Mouse (Mus musculus) cerebellum, adult 11-12 months (tissue): ENCODE results near the gene Cpm.

Source experiments
- DNase-seq: peaks from one replicate; pipeline ENCODE4 v3.0.0; 2022

The Cpm gene

GRCm38 (mm10) chr10:117637062-117637744 lies 7.9 kb downstream of the Cpm start:
- DNase-seq, result no peak

GRCm38 (mm10) chr10:117637745-117638577 lies 8.7 kb downstream of the Cpm start:
- no peak for DNase-seq

GRCm38 (mm10) chr10:117638578-117639220 lies 9.4 kb downstream of the Cpm start:
- DNase-seq, result no peak

GRCm38 (mm10) chr10:117639221-117639599 lies 9.9 kb downstream of the Cpm start:
- DNase-seq, result no peak

- no peak for DNase-seq
Observed at GRCm38 (mm10) chr10:117639899-117640594, 10.7 kb downstream of the Cpm start.

GRCm38 (mm10) chr10:117640595-117641078 lies 11.3 kb downstream of the Cpm start:
- DNase-seq, result no peak

- DNase-seq, result no peak
Observed at GRCm38 (mm10) chr10:117641400-117642200, 12.3 kb downstream of the Cpm start.

- DNase-seq, result no peak
Observed at GRCm38 (mm10) chr10:117642201-117642450, 12.8 kb downstream of the Cpm start.

GRCm38 (mm10) chr10:117642491-117643262 lies 13.4 kb downstream of the Cpm start:
- no peak for DNase-seq

- DNase-seq, result no peak
Observed at GRCm38 (mm10) chr10:117643302-117643701, 14.0 kb downstream of the Cpm start.

GRCm38 (mm10) chr10:117643711-117644428 lies 14.6 kb downstream of the Cpm start:
- no peak for DNase-seq

GRCm38 (mm10) chr10:117644429-117644748 lies 15.1 kb downstream of the Cpm start:
- DNase-seq, result no peak

- DNase-seq, result no peak
Observed at GRCm38 (mm10) chr10:117644828-117645227, 15.5 kb downstream of the Cpm start.

GRCm38 (mm10) chr10:117645487-117645964 lies 16.2 kb downstream of the Cpm start:
- no peak for DNase-seq

GRCm38 (mm10) chr10:117646482-117647157 lies 17.3 kb downstream of the Cpm start:
- no peak for DNase-seq

- peak; percentile 30 for DNase-seq
Observed at GRCm38 (mm10) chr10:117647158-117647505, 17.8 kb downstream of the Cpm start.

GRCm38 (mm10) chr10:117647964-117648472 lies 18.7 kb downstream of the Cpm start:
- no peak for DNase-seq

GRCm38 (mm10) chr10:117648643-117649042 lies 19.3 kb downstream of the Cpm start:
- no peak for DNase-seq

GRCm38 (mm10) chr10:117649292-117650041 lies 20.2 kb downstream of the Cpm start:
- DNase-seq, result no peak
